Mouse (Mus musculus) ES-E14 (cell line): ENCODE measurements at regions not wholly inside any gene's neighbourhood (a gene's known extent, or its start where the extent isn't known, plus 50 kb on each side); places are given as distances from the start of the nearest gene placed in this dataset.

Source experiments
- DNase-seq: peaks from one replicate; pipeline ENCODE4 v3.0.0-alpha.2; 2013; ENCODE audit warnings: low read depth, low spot score
- H3K27ac ChIP-seq: 2 replicates; pipeline ENCODE4 v1.5.1; 2012; ENCODE audit warnings: low read depth, mild to moderate bottlenecking, low read length, moderate library complexity, mixed read lengths; ENCODE audit not compliant: poor library complexity, insufficient read depth, severe bottlenecking
- H3K36me3 ChIP-seq: 2 replicates; pipeline ENCODE4 v1.6.1; 2012; ENCODE audit warnings: mild to moderate bottlenecking, low read length, moderate library complexity, mixed read lengths; ENCODE audit not compliant: control insufficient read depth, poor library complexity, insufficient read depth, severe bottlenecking
- H3K4me1 ChIP-seq, 2 experiments: fragments of 150-350 bp in 1 of 2; sonication (generic) in 1 of 2; 2 replicates each; pipeline ENCODE4 v1.6.1; 2012; ENCODE audit warnings: low read length in 2 of 2, mild to moderate bottlenecking in 1 of 2, mixed read lengths in 1 of 2; ENCODE audit not compliant: control insufficient read depth in 2 of 2, insufficient read depth in 2 of 2, poor library complexity in 1 of 2
- H3K4me3 ChIP-seq, 2 experiments: fragments of 150-350 bp in 1 of 2; sonication (generic) in 1 of 2; 2 replicates each; pipeline ENCODE4 v1.5.1; 2012; ENCODE audit warnings: low read length in 2 of 2, low read depth in 1 of 2, mild to moderate bottlenecking in 1 of 2, mixed read lengths in 1 of 2; ENCODE audit not compliant: insufficient read depth in 1 of 2, poor library complexity in 1 of 2, severe bottlenecking in 1 of 2
- H3K9ac ChIP-seq: 2 replicates; pipeline ENCODE4 v1.6.1; 2012; ENCODE audit warnings: low read depth, mild to moderate bottlenecking, low read length, mixed read lengths; ENCODE audit not compliant: poor library complexity, insufficient read depth, severe bottlenecking
- H3K9me3 ChIP-seq: fragments of 150-350 bp; sonication (generic); 2 replicates; pipeline ENCODE4 v1.6.1; 2012; ENCODE audit warnings: low read depth, mild to moderate bottlenecking, low read length; ENCODE audit not compliant: control insufficient read depth, insufficient read depth
- CHD2 ChIP-seq: IDR thresholded peaks from 2 replicates; pipeline ENCODE4 v1.6.1; 2014; ENCODE audit warnings: mild to moderate bottlenecking, low read depth, low read length, inconsistent platforms
- HCFC1 ChIP-seq: IDR thresholded peaks from 2 replicates; pipeline ENCODE4 v1.6.1; 2012; ENCODE audit warnings: low read length, inconsistent platforms, borderline replicate concordance; ENCODE audit not compliant: insufficient read depth
- MAFK ChIP-seq: IDR thresholded peaks from 2 replicates; pipeline ENCODE4 v1.6.1; 2014; ENCODE audit warnings: mild to moderate bottlenecking, low read depth, low read length, inconsistent platforms; ENCODE audit not compliant: insufficient read depth
- ZC3H11A ChIP-seq: IDR thresholded peaks from 2 replicates; pipeline ENCODE4 v1.6.1; 2012; ENCODE audit warnings: low read depth, mild to moderate bottlenecking, inconsistent platforms, low read length, borderline replicate concordance
- ZNF384 ChIP-seq: IDR thresholded peaks from 2 replicates; pipeline ENCODE4 v1.6.1; 2012; ENCODE audit warnings: low read depth, low read length, inconsistent platforms
- in situ Hi-C, 2 experiments: fragments of 600-800 bp; cut with MboI; formaldehyde crosslinking; loops; one replicate each; pipeline ENCODE4 v1.15.1; 2025; ENCODE audit warnings: low sequenced_read_pairs in 2 of 2, inconsistent platforms in 1 of 2; ENCODE audit not compliant: unreplicated experiment in 2 of 2

- H3K4me1 ChIP-seq = no peaks in the 10 kb centered on the region
- in situ Hi-C loops = no loop called here
- DNase-seq = no peak
- no peak overlapping the region for H3K4me3 ChIP-seq
- H3K36me3 ChIP-seq = no peaks in the 10 kb centered on the region
- H3K27ac ChIP-seq = no peak overlapping the region
- TF ChIP-seq CHD2 (no peak), ZC3H11A (no peak), HCFC1 (no peak), ZNF384 (no peak), MAFK (no peak)
- H3K9me3 ChIP-seq = no peaks in the 10 kb centered on the region
- no peak overlapping the region for H3K9ac ChIP-seq
These were observed 527.3 kb downstream of the Gm11232 start for GRCm38 (mm10) chr4:71230497-71230872.

- no peak for TF ChIP-seq HCFC1
- TF ChIP-seq CHD2 = no peak
- TF ChIP-seq ZNF384 = no peak
- no peak for TF ChIP-seq ZC3H11A
- no peak for TF ChIP-seq MAFK
- in situ Hi-C loops = no loop called here
- Histone ChIP-seq H3K4me3 (no peak overlapping the region), H3K27ac (no peak overlapping the region), H3K36me3 (no peaks in the 10 kb centered on the region), H3K4me1 (no peaks in the 10 kb centered on the region), H3K9me3 (no peaks in the 10 kb centered on the region), H3K9ac (no peak overlapping the region)
- no peak for DNase-seq
These were observed 527.8 kb downstream of the Gm11232 start for GRCm38 (mm10) chr4:71229796-71230496.

GRCm38 (mm10) chr4:71226653-71227052, 531.1 kb downstream of the Gm11232 start:
- Histone ChIP-seq H3K9me3 (no peaks in the 10 kb centered on the region), H3K27ac (no peak overlapping the region), H3K4me3 (no peak overlapping the region), H3K9ac (no peak overlapping the region), H3K36me3 (no peaks in the 10 kb centered on the region), H3K4me1 (no peaks in the 10 kb centered on the region)
- in situ Hi-C loops = no loop called here
- TF ChIP-seq MAFK (no peak), ZC3H11A (no peak), CHD2 (no peak), ZNF384 (no peak), HCFC1 (no peak)
- no peak for DNase-seq

- Histone ChIP-seq H3K4me3 (no peak overlapping the region), H3K27ac (no peak overlapping the region), H3K9me3 (no peaks in the 10 kb centered on the region), H3K36me3 (no peaks in the 10 kb centered on the region), H3K4me1 (no peaks in the 10 kb centered on the region), H3K9ac (no peak overlapping the region)
- DNase-seq = no peak
- in situ Hi-C loops = no loop called here
- no peak for TF ChIP-seq CHD2
- no peak for TF ChIP-seq HCFC1
These were observed 539.7 kb downstream of the Gm11232 start for GRCm38 (mm10) chr4:71218060-71218459.

GRCm38 (mm10) chr4:71187801-71188200, 570.0 kb downstream of the Gm11232 start:
- Histone ChIP-seq H3K9ac (no peak overlapping the region), H3K4me1 (no peaks in the 10 kb centered on the region), H3K36me3 (no peaks in the 10 kb centered on the region), H3K4me3 (no peak overlapping the region), H3K9me3 (no peaks in the 10 kb centered on the region), H3K27ac (no peak overlapping the region)
- no peak for DNase-seq
- TF ChIP-seq MAFK (no peak), CHD2 (no peak), ZC3H11A (no peak), ZNF384 (no peak), HCFC1 (no peak)
- in situ Hi-C loops = no loop called here
